Mouse (Mus musculus): Measurements from ENCODE around the gene H2al1e. TPM values are rescaled to one million over a fixed set of nuclear protein-coding genes. Genes with fewer than 3 reads are reported as not detected.
"Not testable (repeated sequence)": the region's sequence is repeated elsewhere in the genome, so short reads cannot be mapped to it uniquely, and the experiment has no call there.

Gene H2al1e
- total RNA-seq (2021), result not detected

DNA sequence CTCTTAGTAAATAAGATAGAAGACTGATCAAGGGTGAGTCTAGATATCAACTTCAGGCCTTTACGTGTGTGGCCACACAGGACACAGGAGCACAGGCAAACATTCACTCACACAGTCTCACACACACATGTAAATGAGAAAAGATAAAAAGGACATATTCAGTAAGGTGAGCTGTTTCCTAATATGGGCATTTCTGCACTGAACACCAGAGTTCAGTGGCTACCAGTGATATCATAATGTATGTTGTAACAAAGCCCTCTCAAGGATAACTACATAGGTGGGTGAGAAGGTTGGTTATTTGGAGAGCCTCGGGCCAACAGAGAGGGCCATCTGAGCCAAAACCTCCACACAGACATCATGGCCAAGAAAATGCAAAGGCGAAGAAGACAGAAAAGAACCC, at the start of gene H2al1e:
H2al1e (plus strand) TSS at position 301 of the 400 bp plus-strand sequence.
- not testable (repeated sequence) for DNase-seq (ENCODE audit: extremely low spot score in 1 of 2, low spot score in 1 of 2)

DNA sequence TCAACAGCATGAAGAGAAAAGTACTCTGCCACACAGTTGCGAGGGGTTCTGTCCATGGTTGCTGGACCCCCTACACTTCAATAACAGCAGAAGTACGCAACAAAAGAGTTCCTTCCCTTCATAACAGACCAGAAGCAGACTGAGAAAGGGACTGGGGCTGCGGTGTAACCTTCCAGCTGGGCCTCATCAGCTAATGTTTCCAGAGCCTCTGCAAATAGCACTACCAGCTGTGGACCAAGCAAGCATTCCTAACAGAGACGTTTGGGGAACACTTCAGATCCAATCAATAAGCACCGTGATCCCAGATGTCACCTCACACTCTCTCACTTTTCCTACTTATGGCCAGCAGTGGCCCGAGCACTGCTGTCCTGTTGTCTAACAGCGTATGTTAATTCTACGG, 46.8 kb upstream of the H2al1e start:
- DNase-seq (ENCODE audit: extremely low spot score in 1 of 2, low spot score in 1 of 2), result no peak

DNA sequence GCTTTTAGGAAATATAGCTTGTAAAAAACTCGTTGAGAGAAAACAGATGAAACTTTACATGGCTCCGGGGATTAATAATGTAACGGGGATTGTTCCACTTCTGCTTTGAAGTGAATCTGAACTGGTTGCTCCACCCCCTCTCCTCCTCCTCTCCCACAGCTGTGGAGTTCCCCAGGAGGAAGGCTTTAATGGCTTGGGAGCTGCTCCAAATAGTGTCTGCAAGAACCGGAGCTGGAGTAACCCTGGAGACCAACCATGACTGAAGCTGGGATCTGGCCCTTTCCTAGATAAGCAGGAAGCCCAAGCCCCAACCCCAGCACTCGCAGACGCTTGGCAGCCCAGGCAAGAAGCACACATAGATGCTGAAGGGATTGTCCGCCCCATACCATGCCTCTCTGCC, 43.9 kb upstream of the H2al1e start:
- no peak for DNase-seq (ENCODE audit: extremely low spot score in 1 of 2, low spot score in 1 of 2)

DNA sequence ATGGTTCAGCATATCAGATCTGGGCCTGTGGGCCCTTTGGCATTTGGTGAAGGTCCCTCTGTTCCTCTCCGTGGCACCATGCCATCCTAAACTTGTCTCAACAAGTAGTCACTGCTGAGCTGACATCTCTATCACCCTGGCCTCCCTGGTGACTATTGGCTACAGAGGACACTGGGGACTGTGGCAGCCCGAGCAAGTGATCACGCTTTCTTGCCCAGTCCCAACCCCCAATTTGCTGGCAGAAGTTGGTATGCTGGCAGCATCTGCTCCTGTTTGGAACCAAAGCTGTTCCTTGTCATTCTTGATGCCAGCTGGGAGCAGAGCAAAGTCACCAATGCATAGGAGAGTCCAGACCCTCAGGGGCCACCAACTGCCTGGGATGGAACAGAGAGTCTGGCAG, 42.7 kb upstream of the H2al1e start:
- DNase-seq (ENCODE audit: extremely low spot score in 1 of 2, low spot score in 1 of 2), result peak in 1 of 2 experiments; percentile 10

DNA sequence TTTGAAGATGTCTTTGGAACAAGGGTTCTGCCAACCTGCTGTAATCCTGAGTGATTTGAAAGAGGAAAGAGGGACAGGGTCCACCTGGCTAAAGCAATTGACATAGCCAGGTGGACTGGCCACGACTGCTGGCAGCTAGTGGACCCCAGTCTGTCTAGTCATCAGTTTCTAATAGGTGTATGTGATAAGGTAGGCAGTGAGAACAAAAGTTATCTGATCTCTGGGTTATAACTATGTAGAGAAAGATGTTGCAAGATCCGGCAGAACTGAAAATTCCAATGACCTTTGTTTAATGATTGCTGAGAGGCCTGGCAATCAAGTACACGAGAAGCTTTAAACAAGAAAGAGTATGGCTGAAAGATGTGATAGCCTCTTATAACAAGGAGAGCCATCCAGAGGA, 38.5 kb upstream of the H2al1e start:
- DNase-seq (ENCODE audit: extremely low spot score in 1 of 2, low spot score in 1 of 2), result no peak

DNA sequence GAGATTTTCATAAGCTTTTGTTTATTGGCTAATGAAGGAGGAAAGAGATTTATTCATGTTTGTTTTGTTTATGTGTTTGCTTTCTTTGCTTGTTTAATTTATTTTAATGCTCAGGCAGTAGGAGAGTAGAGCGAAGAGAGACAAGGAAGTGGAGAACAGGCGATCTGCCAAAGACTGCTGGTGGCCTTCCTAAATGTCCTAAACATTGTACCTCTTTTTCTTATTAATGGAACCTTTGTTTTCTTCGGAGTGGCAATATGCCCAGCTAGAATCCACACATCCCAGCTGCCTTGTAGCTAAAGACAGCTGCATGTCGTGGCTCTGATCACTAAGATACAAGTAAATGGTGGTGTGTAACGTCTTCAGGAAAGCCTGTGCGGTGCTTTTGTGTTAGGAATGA, 34.7 kb upstream of the H2al1e start:
- no peak for DNase-seq (ENCODE audit: extremely low spot score in 1 of 2, low spot score in 1 of 2)

DNA sequence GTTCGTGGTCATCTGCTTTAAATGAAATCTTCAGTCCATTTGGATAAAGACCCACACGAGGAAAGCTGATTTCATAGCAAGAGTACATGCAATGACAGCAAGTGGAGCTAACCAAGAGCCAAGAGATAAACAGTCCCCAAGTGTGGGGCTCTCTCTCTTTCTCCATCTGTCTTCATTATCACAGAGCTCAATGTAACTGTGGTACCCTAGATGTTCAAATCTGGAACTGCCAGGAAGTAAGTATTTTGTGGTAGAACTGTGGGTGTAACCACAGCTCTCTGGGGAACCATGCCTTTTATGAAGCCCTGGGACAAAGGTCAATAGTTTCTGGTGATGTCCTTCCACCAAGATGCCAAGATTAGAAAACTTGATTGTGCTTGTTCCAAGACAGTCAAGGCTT, 31.0 kb upstream of the H2al1e start:
- DNase-seq (ENCODE audit: extremely low spot score in 1 of 2, low spot score in 1 of 2), result no peak

DNA sequence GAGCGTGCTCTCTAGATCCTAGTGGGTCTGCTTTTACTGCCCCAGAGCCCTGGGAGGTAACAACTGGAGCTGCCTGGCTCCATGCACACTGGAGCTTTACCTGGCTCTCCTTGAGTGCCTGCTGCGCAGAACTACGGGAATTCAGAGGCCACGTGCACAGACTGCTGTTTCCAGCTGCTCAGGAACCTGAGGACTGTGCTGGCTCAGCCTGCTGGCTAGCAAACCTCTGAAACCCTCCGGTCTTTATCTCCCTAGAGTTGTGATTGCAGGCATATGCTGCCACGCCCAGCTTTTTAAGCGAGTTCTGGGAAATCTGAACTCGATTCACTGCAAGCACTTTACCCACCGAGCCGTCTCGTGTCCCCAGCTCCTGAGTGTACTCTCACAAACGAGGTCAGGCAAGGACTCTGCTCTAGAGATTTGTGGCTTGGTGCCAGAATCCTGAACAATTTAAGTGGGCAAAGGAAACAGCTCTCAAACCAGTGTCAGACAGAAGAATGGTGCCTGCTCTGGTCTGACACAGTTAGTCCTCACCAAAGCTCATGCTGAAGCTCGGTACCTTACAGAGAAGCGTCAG, 23.3 kb upstream of the H2al1e start:
- DNase-seq (ENCODE audit: extremely low spot score in 1 of 2, low spot score in 1 of 2), result no peak

DNA sequence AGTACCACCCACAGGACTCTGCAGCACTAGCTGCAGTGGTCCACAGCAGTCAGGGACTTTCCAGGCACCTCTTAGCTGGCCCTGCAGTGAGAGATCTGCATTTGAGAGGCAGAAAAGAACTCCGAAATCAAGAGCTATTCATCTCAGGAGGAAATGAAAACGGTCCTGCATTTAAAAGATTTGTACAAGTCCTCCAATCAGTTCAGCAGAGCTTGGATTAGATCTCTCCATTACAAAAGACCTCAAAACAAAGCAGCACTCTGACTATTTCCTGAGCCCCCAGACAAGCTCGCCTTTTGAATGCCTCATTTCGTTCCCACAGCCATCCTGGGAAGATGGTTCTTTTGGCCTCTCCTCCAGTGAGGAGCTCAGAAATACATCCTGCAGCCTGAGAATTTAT, 22.5 kb upstream of the H2al1e start:
- no peak for DNase-seq (ENCODE audit: extremely low spot score in 1 of 2, low spot score in 1 of 2)

DNA sequence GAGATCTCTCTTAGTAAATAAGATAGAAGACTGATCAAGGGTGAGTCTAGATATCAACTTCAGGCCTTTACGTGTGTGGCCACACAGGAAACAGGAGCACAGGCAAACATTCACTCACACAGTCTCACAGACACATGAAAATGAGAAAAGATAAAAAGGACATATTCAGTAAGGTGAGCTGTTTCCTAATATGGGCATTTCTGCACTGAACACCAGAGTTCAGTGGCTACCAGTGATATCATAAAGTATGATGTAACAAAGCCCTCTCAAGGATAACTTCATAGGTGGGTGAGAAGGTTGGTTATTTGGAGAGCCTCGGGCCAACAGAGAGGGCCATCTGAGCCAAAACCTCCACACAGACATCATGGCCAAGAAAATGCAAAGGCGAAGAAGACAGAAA, 12.8 kb upstream of the H2al1e start, which contains the start of gene H2al1a:
H2al1a (plus strand) TSS at position 301 of the 400 bp plus-strand sequence.
- DNase-seq (ENCODE audit: extremely low spot score in 1 of 2, low spot score in 1 of 2), result not testable (repeated sequence)

DNA sequence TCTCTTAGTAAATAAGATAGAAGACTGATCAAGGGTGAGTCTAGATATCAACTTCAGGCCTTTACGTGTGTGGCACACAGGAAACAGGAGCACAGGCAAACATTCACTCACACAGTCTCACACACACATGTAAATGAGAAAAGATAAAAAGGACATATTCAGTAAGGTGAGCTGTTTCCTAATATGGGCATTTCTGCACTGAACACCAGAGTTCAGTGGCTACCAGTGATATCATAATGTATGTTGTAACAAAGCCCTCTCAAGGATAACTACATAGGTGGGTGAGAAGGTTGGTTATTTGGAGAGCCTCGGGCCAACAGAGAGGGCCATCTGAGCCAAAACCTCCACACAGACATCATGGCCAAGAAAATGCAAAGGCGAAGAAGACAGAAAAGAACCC, 9.6 kb upstream of the H2al1e start, which contains the start of gene H2al1b:
H2al1b (plus strand) TSS at position 301 of the 400 bp plus-strand sequence.
- not testable (repeated sequence) for DNase-seq (ENCODE audit: extremely low spot score in 1 of 2, low spot score in 1 of 2)

DNA sequence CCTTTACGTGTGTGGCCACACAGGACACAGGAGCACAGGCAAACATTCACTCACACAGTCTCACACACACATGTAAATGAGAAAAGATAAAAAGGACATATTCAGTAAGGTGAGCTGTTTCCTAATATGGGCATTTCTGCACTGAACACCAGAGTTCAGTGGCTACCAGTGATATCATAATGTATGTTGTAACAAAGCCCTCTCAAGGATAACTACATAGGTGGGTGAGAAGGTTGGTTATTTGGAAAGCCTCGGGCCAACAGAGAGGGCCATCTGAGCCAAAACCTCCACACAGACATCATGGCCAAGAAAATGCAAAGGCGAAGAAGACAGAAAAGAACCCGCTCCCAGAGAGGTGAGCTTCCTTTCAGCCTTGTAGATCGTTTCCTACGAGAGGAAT, 6.4 kb upstream of the H2al1e start, which contains the start of gene H2al1c:
H2al1c (plus strand) TSS at position 301 of the 400 bp plus-strand sequence.
- DNase-seq (ENCODE audit: extremely low spot score in 1 of 2, low spot score in 1 of 2), result not testable (repeated sequence)

DNA sequence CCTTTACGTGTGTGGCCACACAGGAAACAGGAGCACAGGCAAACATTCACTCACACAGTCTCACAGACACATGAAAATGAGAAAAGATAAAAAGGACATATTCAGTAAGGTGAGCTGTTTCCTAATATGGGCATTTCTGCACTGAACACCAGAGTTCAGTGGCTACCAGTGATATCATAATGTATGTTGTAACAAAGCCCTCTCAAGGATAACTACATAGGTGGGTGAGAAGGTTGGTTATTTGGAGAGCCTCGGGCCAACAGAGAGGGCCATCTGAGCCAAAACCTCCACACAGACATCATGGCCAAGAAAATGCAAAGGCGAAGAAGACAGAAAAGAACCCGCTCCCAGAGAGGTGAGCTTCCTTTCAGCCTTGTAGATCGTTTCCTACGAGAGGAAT, 3.2 kb upstream of the H2al1e start, which contains the start of gene H2al1d:
H2al1d (plus strand) TSS at position 301 of the 400 bp plus-strand sequence.
- not testable (repeated sequence) for DNase-seq (ENCODE audit: extremely low spot score in 1 of 2, low spot score in 1 of 2)

DNA sequence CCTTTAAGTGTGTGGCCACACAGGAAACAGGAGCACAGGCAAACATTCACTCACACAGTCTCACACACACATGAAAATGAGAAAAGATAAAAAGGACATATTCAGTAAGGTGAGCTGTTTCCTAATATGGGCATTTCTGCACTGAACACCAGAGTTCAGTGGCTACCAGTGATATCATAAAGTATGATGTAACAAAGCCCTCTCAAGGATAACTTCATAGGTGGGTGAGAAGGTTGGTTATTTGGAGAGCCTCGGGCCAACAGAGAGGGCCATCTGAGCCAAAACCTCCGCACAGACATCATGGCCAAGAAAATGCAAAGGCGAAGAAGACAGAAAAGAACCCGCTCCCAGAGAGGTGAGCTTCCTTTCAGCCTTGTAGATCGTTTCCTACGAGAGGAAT, 3.1 kb downstream of the H2al1e start, which contains the start of gene H2al1f:
H2al1f (plus strand) TSS at position 301 of the 400 bp plus-strand sequence.
- not testable (repeated sequence) for DNase-seq (ENCODE audit: extremely low spot score in 1 of 2, low spot score in 1 of 2)

DNA sequence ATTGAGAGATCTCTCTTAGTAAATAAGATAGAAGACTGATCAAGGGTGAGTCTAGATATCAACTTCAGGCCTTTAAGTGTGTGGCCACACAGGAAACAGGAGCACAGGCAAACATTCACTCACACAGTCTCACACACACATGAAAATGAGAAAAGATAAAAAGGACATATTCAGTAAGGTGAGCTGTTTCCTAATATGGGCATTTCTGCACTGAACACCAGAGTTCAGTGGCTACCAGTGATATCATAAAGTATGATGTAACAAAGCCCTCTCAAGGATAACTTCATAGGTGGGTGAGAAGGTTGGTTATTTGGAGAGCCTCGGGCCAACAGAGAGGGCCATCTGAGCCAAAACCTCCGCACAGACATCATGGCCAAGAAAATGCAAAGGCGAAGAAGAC, 6.2 kb downstream of the H2al1e start, which contains the start of gene H2al1g:
H2al1g (plus strand) TSS at position 301 of the 400 bp plus-strand sequence.
- DNase-seq (ENCODE audit: extremely low spot score in 1 of 2, low spot score in 1 of 2), result not testable (repeated sequence)

DNA sequence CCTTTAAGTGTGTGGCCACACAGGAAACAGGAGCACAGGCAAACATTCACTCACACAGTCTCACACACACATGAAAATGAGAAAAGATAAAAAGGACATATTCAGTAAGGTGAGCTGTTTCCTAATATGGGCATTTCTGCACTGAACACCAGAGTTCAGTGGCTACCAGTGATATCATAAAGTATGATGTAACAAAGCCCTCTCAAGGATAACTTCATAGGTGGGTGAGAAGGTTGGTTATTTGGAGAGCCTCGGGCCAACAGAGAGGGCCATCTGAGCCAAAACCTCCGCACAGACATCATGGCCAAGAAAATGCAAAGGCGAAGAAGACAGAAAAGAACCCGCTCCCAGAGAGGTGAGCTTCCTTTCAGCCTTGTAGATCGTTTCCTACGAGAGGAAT, 9.5 kb downstream of the H2al1e start, which contains the start of gene H2al1h:
H2al1h (plus strand) TSS at position 301 of the 400 bp plus-strand sequence.
- DNase-seq (ENCODE audit: extremely low spot score in 1 of 2, low spot score in 1 of 2), result not testable (repeated sequence)

DNA sequence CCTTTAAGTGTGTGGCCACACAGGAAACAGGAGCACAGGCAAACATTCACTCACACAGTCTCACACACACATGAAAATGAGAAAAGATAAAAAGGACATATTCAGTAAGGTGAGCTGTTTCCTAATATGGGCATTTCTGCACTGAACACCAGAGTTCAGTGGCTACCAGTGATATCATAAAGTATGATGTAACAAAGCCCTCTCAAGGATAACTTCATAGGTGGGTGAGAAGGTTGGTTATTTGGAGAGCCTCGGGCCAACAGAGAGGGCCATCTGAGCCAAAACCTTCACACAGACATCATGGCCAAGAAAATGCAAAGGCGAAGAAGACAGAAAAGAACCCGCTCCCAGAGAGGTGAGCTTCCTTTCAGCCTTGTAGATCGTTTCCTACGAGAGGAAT, 12.6 kb downstream of the H2al1e start, which contains the start of gene H2al1i:
H2al1i (plus strand) TSS at position 301 of the 400 bp plus-strand sequence.
- DNase-seq (ENCODE audit: extremely low spot score in 1 of 2, low spot score in 1 of 2), result not testable (repeated sequence)

DNA sequence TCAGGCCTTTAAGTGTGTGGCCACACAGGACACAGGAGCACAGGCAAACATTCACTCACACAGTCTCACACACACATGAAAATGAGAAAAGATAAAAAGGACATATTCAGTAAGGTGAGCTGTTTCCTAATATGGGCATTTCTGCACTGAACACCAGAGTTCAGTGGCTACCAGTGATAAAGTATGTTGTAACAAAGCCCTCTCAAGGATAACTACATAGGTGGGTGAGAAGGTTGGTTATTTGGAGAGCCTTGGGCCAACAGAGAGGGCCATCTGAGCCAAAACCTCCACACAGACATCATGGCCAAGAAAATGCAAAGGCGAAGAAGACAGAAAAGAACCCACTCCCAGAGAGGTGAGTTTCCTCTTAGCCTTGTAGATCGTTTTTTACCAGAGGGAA, 15.8 kb downstream of the H2al1e start, which contains the start of gene H2al1j:
H2al1j (plus strand) TSS at position 301 of the 400 bp plus-strand sequence.
- DNase-seq (ENCODE audit: extremely low spot score in 1 of 2, low spot score in 1 of 2), result not testable (repeated sequence)

DNA sequence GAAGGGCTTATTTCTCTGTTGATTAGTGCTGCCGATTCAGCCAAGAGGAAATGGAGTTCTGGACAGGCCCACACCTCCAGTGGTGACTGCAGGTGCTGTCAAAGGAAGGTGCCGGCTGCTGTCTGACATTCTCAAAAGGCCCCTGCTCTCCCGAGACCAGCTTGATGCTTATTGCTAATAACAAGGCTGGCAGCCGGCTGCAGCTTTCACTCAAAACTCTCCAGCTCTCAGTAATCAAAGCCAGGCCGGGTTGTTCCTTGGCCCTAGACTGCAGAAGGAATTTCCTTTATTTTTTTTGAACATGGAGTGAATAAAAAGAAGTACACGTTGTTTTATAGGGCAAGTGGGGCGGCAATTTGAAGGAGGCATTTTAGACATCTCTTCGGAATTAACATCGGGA, 34.0 kb downstream of the H2al1e start:
- DNase-seq (ENCODE audit: extremely low spot score in 1 of 2, low spot score in 1 of 2), result peak in 1 of 2 experiments; percentile 15

DNA sequence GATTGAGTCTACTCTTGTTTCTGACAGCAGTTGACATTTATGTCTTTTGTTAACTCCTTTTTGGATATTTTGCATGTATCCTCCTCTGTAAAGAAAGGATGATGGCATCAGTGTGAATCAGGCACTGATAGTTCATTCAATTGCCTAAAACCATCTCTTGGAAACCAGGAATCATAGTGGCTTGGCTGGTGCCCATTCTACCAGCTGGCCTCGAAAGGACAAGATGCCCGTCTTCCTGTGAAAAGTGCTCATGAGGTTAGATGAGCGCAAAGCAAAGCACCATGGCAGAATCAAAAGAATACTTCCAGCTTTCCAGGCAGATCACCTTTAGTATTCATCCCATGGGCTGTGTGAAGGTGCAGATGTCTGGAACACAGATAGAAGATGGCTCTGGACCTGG, 35.0 kb downstream of the H2al1e start:
- no peak for DNase-seq (ENCODE audit: extremely low spot score in 1 of 2, low spot score in 1 of 2)

DNA sequence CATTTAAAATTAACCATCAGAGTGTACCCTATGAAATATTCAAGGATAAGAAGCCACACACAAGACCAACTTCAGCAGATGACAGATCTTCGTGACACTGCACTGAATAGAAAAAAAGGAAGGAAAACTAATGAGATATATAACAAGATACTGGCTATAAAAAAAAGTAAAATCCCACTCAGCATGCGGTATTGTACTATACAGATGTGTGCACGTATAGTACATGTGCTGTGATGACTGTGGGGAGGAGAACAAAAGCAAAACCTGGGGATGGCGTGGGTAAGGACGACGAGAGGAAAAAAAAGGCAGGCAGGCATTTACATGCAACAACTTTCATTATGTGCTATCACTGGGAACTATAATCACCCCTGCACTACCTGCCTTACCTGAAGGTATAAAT, 49.1 kb downstream of the H2al1e start:
- DNase-seq (ENCODE audit: extremely low spot score in 1 of 2, low spot score in 1 of 2), result no peak

DNA sequence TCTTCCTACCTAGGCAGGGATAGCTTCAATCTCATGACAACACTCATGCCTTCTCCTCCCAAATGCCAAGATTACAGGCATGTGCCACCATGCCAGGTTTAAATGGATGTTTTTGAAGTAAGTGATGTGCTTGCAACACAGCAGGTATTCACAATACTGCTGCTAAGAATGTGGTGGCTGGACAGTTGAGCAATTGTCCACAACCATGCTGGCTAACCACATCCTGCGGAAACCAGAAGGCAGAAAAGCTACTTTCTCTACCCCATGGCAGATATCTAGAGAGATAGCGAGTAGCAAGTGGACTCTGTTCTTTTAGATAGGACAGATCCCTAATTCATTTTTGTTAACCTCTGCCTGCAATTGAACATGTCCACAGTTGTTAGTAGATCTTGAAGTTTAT, 49.5 kb downstream of the H2al1e start:
- no peak for DNase-seq (ENCODE audit: extremely low spot score in 1 of 2, low spot score in 1 of 2)
